Mouse (Mus musculus) 3134 (cell line): ENCODE results near the gene Srgn.
A peak's percentile ranks its signal among the peaks of the same experiment; 100 is the strongest.

ENCODE experiments used
- DNase-seq: peaks from one replicate; pipeline ENCODE4 v3.0.0-alpha.2; 2011; ENCODE audit warnings: low spot score; ENCODE audit not compliant: insufficient read length; ENCODE audit errors: extremely low read depth

Srgn gene

DNA sequence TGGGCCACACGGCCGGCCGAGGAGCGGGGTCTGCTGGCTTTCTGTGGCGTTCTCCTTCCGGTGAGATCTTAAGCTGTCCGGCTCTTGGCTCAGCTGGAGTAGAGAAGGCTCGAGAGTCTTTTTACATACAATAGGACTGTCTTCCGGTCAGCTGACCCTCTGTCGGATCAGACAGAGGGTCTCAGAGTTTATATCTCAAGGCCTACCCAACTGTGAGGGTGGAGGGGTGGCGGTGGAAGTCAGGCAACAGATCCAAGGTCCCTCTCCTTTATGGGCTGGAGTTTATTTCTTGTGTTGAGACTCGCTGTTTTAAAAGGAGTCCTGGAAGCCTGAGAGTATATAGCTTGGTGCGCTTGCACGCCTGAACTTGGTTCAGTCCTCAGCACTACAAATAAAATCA is at the start of gene Srgn:
TSS of gene Srgn (minus strand) at position 101 of the 400 bp plus-strand sequence.
- DNase-seq, result no peak

DNA sequence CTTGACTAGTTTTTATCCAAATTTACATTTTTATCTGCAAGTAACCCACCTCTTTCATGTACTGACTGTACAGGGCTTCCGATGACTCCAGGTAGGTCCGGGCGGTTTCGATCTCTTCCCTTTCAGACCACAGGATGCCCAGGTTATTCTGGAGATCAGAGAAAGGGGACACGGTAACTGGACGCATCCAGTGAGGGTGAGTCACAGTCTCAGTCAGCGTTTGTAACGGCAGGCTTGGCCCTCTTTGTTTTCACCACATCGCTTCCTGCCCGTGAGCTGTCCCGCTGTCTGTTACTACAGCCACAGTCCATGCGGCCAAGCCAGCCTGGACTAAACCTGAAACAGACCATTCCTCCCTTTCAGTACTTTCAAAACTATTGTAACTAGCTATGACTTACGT is 47.8 kb upstream of the Srgn start:
- DNase-seq, result no peak

DNA sequence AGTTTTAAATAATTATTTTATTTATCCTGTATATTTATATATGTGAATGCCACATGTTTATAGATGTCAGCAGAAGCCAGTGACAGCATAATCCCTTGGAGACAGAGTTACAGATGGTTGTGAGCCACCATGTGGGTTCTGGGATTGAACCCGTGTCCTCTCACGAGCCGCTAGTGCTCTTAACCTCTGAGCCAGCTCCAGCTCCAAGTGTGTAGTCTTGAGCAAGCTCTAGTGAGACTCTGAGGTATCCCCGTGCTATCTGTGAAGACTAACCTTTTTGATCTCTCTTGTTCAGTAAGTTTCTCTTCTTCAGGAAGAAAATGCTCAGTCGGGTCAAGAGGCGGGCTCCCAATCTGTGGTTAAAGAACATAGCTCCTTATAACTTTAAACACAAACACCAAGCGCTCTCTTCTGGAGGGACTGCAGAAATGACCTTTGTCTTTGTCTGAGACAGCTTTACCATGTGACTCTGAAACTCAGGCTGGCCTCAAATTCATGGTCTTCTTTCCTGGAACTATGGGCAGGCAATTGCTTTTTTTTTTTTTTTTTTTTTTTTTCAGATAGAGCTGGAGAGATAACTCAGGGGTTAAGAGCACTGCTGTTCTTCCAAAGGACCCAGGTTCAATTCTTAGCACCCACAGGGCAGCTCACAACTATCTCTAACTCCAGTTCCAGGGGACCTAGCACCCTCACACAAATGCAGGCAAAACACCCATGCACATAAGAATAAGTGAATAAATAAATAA is 43.0 kb upstream of the Srgn start:
- no peak for DNase-seq

DNA sequence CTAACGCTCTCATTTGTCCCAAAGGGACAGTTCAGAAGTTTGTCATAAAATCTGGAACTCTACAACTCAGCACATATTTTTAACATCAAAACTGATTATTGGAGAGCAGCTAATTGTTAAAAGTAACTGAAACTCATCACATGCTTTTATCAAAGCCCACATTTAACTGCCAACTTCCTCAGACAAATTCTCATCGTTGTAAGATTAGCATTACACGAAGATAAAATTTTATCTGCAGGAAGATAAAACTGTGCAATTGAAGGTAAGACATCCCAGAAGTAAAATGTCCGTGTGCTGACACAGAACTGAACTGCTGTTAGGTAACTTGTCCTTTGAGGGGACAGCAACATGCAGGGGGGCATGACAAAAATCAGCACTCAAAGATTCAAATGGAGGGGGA is 41.6 kb upstream of the Srgn start:
- DNase-seq, result no peak

DNA sequence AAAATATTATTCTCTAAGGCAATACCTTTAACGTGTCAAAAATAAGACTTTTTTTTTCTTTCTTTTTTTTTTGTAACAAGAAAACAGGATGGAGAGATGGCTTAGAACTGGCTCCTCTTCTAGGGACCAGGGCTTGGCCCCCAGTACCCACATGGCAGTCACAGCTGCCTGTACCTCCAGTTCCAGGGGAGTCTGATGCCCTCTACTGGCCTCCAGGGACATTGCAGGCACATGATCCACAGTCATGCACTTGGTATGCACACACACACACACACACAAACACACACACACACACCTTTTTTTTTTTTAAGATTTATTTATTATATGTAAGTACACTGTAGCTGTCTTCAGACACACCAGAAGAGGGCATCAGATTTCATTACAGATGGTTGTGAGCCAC is 30.5 kb upstream of the Srgn start:
- DNase-seq, result peak; percentile 20

DNA sequence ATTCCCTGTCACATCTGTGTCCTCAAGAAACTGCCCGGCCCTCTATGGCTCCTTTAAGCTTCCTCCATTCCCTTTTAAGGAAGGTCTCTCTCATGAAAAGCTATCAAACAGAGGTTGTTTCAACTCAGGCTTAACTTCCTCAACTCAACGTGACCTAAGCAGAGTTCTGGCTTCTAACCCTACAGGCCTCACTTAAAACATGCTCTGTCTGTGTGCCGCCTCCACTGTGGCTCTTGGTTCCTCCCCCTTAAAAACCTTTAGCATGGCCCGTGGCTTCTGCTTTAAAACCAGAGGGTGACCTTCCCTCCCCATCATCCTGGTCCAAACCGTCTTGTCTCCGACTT is 29.3 kb upstream of the Srgn start:
- DNase-seq, result no peak

DNA sequence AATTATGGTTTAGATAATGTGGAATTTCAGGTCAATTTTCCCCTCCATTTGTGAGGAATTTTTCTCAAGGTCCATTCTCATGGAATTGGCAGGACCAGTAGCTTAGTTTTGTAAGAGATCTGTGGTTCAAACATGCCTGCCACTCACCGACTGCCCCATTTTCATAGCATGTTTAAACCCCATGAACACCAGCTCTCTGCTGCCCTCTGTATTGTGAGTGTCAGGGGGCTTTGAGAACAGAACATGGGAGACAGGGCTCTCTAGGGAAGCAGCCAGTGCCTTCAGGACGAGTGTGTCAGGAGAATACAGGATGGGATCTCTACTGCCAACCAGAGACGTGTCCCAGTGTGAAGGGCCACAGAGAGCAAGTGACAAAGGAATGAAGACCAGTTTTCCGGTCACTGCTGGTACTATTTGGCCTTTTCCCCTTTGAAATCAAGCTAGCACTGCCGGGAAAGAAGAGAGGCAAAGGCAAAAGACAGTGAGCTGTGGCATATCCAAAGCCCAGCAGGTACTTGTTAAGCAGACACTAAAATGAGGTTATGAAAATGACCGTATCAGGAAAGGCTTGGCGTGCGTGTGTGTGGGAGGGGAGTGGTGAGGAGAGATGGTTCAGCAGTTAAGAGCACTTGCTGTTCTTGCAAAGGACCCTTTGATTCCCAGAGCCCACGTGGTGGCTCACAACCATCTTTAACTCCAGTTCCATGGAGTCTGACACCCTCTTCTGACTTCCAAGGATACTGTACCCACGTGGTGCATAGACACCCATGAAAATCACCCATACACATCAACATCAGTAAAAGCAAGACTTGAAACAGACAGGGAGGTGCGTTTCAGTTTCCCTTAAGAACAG is 28.7 kb upstream of the Srgn start:
- DNase-seq, result no peak

DNA sequence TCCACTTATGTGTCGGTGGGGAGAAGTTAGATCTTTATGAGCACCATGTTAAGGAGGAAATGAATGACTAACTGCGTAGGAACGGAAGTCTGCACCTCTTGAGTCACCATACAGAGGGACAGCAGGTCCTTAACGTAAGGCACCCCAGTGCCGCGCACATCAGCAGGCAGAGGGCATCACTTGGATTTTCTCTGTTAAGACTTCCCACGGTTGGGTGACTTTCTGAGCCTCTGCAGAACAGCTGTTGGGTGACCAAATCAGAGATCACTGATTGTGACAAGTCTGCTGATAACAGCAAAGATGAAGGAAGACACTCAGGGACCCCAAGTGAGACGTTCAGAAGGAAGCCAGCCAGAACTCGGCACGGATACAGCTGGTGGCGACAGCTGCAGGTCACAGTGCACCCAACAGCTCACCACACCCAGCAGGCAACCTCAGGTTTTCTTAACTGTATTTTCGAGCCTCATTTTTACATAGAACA is 26.4 kb upstream of the Srgn start:
- DNase-seq, result no peak

DNA sequence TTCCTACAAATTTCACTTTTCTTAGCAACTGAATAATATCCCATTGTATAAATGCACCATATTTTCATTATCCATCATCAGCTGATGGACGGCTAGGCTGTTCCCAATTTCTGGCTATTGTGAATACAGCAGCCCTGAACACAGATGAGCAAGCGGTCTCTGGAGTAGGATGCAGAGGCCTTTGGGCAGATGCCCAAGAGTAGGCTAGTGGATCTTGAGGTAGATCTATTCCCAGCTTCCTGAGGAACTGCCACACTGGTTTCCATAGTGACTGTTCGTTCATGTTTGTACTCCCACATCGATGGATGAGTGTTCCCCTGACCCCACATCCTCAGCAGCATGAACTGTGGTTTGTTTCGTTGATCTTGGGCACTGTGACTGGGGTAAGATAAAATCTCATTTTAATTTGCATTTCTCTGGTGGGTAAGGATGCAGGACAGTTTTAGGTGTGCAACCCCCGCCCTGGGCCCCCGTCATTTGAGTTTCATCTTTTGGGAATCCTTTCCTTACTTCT is 23.6 kb upstream of the Srgn start:
- DNase-seq, result no peak

DNA sequence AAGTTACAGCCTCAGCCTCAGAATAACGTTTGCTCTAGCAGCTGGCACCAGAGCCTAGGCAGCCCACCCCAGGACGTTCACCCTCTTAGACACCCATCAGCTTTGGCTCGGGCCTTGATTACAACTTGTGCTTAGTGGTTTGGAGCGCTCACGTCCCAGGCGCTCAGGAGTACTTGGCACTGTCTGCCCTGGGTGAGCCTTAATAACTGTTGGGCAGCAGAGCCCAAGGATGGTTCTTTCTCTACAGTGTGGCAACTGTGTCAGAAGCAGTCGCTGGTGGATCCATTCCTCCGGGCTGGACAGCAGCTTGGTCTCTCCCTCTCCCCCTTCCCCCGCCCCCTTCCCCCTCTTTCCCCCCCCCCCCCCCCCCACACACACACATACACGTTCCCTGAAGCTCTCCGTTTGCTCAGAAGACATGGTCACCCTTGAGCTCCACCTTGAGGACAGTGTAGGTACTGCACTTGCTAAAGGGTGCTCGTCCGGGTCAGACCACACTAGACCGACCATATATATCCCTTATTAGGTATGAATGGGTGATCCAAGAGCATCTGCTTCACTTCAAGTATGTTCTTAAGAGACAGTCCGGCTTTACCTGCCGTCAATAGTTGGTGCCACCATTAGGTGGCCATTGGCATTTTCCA is 22.4 kb upstream of the Srgn start:
- peak; percentile 24 for DNase-seq

DNA sequence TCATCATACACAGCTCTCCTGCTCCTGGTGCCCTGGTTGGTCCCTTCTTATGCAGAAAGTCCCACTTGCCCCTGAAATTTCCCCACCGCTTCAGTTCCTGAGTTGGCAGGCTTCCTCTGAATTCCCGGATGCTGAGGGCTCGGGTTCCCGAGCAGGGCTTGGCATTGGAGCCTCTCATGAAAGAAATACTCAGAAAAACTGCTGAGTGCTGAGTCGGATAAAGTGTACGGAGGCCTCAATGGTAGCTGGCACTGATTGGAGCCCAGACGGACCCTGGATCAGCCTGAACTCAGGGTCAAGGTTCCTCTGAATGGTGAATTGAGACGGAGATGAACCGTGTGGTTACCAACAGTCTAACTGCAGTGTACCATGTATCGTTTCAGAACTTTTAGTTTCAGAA is 19.2 kb upstream of the Srgn start:
- DNase-seq, result no peak

DNA sequence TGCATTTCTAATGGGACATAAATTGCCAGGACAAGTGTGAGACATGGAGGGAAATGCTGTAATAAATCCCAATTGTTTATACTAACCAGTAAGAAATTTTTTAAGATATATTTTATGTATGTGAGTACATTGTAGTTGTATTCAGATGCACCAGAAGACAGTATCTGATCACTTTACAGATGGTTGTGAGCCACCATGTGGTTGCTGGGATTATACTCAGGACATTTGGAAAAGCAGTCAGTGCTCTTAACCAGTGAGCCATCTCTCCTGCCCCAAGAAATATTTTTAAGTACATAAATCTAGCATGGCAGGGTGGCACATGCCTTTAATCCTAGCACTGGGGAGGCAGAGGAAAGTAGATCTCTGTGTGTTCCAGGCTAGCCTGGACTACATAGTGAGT is 18.5 kb upstream of the Srgn start:
- no peak for DNase-seq

DNA sequence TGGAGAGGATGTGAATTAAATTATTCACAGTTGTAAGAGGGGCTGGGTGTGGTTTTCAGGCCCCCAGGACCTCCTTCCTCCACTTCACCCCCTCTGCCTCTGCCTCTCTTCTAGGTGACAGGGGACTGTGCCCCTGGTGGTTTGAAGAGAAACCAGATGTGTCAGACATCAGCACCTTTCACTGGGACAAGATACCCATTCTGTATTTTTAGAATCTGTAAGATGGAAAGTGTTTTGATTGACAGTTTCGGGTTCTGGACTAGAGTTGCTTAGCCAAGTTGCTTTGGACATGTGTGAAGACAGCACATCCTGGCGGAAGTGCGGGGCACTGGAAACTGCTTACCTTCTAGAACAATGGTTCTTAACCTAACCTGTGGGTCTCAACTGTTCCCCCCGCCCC is 17.1 kb upstream of the Srgn start:
- DNase-seq, result no peak

DNA sequence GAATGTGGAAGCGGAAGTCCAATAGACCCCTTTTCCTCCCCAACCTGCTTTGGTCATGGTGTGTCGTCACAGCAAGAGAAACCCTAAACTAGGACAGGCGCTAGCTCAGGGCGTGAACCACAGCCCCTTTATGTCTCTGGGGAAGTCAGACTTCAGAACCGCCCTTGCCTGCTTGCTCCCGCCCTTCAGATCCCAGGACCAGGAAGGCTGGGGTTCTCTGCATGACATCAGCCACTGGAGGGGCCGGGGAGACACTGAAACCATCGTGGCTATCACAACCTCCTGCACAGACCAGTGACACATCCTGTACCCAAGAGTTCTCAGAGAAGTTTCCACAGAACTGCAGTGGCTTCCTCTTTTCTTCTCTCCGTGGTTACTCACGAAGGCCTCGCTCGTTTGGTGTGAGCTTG is 16.2 kb upstream of the Srgn start:
- no peak for DNase-seq

DNA sequence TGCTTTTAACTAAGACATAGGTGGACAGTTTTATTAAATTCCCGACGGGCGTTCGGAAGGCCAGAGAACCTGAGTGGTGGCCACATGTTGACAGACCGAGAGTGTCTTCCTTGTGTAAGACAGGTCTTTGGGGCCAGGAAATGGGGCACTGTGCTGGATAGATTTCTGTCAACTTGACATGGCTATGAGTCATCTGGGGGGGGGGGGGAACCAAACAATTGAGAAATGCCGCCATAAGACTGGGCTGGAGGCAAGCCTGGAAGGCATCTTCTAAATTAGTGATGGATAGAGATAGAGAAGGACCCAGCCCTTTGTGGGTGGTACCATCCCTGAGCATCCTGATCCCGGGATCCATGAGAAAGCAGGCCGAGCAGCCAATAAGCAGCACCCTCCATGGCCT is 15.7 kb upstream of the Srgn start:
- no peak for DNase-seq

DNA sequence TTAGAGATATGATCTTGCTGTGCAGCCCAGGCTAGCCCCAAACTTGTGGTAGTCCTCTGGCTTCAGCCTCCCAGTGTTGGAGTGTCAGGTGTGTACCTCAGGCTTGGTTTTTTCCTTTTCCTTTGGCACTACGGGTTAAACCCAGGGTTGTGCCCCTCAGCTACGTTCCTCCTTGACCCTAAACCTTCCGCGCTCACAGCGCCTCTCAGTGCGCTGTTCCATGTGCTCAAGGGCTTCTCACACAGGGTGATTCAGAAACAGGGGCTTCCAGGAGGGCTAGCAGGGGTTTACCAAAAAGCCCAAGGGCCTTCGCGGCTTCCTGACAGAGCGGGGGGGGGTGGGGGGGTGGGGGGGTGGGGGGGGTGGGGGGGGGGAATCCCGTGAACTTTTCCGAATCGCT is 15.3 kb upstream of the Srgn start:
- DNase-seq, result no peak

DNA sequence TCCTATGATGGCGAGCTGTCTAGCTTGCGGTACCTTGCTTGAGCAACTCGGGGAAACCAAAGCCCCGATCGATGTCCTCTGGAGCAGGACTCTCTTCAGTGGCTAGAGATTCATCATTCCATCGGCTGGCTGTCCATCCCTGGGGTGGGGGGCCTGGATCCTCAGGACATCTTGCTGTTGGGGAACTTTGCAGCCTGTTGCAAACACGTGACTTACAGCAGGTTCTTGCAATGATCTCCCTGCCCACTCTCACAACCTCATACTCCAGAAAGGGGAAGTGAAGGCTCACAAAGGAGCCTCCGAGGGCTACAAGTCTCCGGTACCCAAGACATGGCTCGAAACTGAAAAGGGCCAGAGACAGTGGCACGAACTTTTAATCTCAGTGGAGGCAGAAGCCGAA is 14.2 kb upstream of the Srgn start:
- DNase-seq, result no peak

DNA sequence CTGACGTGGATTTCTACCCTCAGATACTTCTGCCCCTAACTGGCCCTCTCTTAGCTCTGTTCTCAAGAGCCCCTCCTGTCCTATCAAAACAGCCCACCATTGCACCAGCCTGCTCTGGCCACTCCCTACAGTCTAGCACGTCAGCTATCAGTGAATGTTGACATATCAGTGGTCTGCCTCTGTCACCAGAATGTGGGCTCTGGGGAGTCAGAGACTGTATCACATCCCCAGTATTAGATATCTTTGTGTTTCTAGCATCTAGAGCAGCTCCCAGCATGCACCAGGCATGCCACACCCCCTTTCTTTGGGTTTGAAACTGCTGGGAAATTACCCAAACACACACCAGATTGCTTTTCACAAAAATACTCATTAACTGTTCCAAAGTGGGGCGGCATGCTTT is 13.5 kb upstream of the Srgn start:
- DNase-seq, result no peak

DNA sequence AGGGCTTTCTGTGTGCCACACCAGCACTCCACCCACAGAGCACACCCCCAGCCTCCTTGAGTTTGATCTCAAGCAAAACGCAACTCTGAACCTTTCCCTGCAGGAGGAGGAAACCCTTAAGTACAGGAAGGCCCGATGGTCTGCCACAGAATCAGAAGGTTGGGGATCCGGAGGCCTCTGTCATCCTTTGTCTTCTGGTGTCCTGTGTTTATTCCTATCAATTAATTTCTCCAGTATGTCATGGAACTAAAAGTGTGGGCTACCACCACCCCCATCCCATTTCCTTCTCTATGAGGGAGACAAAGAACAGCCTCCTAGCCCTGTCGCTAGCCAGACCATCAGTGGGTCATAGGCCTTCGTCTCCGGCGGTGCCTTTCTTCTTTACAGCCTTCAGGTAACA is 7.3 kb upstream of the Srgn start:
- no peak for DNase-seq

DNA sequence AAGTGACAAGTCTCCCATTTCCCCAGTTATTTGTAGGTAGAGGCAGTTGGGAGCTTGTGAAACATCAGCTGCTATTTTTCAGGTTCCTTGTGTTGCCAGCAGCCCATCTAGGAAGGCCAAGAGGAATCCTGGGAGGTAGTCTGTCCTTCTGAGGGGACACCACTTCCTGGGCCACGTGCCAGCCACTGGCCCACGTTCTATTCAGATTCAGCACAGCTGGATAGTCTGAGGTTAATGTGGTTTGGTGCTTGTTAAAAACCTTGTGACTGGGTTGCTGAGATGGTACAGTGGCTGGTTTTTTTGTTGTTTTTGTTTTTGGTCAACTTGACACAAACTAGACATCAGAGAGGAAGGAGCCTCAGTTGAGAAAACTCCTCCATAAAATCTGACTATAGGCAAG is 5.6 kb upstream of the Srgn start:
- peak; percentile 11 for DNase-seq

DNA sequence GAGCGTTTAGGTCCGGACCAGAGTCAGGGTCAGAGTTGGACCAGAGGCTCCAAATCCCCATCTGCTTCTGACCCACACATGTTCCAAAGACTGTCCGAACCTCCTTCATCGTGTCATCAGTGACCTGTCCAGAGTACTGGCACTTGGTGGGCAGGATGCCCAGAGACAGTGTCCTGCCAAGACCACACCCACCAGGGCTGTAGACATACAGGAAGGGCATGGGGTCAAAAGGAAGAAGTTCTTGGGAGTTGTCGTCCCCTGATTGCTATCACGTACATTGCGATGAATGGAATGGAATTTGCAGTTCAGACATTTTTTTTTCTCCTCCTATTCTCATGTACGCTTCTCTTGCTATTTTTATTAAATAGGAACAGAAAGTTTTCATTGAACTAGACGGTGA is 2.9 kb upstream of the Srgn start:
- DNase-seq, result no peak
